Mouse (Mus musculus) kidney, adult 8-10 months (tissue): ENCODE results near the gene Fam131c.

Source experiments
- DNase-seq, 2 experiments: peaks; one replicate each; pipeline ENCODE4 v3.0.0; 2022

Fam131c gene

DNA sequence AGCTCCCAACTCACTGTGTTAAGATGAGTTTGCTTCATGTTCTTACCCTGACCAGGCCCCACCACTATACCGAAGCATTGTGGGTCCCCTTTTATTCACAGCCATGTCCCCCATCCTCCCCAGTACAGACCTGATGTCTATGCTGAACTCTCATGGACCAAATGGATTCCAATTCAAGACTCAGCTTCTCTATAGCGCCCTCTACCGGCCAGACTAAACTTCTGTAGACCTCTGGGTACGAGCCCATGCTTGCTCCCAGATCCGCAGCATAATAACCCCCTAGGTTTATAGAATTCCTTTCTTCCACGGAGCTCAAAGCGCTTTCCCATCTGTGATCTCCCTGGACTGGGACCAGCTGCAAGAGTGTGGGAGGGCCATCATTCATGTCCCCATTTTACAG is 7.2 kb upstream of the Fam131c start:
- no peak for DNase-seq

GRCm38 (mm10) chr4:141362937-141363548 is 5.0 kb upstream of the Fam131c start:
- DNase-seq, result peak; percentile 73 to 90

DNA sequence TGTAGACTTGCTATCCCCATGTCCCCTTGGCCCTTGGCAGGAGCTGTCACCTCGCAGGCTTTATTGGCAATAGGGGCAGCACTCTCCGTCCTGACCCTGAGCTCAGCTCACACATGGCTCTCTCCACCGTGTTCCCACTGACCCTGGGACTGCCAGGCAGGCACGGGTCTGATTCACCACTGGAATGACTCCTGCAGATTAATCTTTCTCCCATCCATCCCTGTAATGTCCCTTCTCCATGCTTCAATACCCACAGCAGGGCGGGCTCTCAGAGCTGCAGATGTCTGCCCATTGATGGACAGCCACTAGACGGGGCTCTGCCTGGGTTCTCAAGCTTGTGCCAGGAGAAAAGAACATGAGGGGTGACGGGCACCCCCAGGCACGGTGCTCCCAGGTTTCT is 2.9 kb upstream of the Fam131c start:
- peak in 1 of 2 experiments; percentile 67 for DNase-seq

GRCm38 (mm10) chr4:141365876-141366275 is 2.1 kb upstream of the Fam131c start:
- no peak for DNase-seq

DNA sequence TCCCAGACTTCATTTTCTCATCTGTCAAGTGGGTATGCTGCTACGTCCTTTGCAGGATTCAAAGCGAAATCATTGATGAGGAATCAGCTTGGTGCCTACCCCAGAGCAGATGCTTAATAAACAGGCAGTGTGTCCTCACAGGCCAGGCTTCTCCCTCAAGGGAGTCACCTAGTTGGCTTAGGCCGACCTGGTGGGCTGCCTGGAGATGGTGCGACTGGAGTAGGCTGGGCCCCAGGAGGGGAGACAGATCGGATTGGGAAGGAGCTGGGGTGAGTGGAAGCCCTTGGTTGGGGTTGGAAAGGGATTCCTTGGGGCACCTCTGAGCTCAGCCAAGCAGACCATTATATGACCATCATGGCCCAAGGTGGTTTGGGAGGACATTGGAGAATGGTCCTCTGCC is 4.4 kb downstream of the Fam131c start:
- DNase-seq, result no peak

GRCm38 (mm10) chr4:141379674-141380073 is 11.7 kb downstream of the Fam131c start:
- DNase-seq, result no peak

DNA sequence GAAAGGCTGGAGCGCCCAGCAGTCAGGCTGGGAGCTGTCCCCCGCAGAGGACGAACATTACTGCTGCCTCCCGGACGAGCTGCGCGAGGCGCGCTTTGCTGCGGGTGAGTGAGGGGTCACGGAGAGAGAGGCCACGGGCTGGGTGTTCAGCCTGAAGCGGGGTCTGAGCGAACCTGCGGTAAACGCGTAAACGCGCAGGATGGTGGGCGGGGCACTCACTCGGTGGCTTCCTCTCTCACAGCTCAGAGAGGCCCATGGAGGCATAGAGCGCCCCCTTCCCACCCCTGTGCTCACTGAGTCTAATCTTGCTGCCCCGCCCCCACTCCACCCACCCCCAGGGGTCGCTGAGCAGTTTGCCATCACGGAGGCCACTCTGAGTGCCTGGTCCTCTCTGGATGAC is 14.4 kb downstream of the Fam131c start:
- DNase-seq, result no peak

GRCm38 (mm10) chr4:141385275-141385674 is 17.3 kb downstream of the Fam131c start:
- DNase-seq, result peak; percentile 51 to 64

GRCm38 (mm10) chr4:141386150-141386549 is 18.1 kb downstream of the Fam131c start:
- no peak for DNase-seq

- DNase-seq, result peak; percentile 75 to 91
Observed at GRCm38 (mm10) chr4:141387093-141387784, 19.2 kb downstream of the Fam131c start.

GRCm38 (mm10) chr4:141387933-141388332 is 19.9 kb downstream of the Fam131c start:
- no peak for DNase-seq

DNA sequence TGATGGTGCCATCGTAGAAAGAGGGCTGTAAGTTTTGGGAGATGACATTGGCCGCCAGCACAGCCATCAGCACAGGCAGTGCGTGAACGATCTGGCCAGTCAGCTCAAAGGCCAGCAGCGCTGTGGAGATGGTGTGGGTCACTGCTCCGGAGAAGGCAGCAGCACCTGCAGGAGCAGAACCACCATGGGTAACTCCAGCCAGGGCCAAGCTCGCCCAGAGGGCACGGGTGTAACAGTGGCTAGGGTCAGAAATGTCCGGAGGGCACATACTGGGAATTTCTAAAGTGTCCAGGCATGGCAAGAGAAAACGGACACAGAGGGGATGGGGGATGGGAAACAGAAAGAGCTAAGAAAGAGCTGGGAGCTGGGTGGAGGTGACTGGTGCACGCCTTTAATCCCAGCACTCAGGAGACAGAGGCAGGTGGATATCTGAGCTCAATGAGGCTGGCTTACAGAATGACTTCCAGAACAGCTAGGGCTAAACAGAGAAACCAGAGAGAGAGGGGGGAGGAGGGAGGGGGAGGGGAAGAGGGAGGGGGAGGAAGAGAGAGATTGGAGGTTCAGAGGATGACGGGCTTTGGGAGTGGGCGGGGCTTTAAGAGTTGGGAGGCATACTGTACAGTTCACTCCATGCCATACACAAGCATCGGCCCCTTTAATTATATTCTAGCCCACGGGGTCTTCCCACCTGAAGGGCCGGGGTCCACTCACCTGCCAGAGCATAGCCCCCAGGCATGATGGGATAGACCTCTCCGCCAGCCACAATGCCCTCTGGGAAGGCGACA is 21.5 kb downstream of the Fam131c start:
- DNase-seq, result no peak

DNA sequence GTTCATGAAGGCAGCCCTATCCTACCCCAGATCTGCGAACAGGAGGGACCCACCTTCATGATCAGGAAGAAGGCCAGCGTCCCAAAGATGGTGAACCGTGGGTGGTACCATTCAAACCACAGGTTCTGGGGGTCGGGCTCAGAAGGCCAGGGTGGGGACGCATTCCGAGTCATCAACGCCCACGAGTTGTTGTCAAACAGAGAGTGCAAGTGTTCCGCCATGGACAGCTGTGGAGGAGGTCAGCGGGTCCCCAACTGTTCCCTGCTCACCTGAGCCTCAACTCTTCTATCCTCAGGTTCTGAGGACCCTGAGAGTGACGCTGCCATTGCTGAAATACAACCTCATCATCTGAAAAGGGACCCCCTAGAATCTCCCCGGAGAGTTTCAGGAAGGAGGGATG is 23.3 kb downstream of the Fam131c start:
- DNase-seq, result no peak

DNA sequence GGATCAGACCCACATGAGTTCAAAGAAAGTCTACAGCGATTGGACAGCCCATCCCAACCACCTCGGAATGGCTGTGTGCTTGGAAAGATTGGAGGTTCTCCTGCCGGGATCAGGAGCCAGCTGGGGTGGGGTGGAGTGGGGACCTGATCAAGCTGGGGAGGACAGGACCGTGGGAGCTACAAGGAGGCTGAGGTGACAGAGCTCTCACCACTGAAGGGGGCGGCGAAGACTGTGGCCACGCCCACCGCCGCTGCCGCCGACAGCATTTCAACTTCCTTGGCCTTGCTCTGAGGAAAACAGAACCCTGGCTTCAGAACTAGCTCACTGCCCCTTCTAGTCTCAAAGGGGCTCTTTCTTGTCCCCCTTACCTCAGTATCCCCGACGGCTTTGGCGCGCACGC is 26.7 kb downstream of the Fam131c start:
- no peak for DNase-seq

DNA sequence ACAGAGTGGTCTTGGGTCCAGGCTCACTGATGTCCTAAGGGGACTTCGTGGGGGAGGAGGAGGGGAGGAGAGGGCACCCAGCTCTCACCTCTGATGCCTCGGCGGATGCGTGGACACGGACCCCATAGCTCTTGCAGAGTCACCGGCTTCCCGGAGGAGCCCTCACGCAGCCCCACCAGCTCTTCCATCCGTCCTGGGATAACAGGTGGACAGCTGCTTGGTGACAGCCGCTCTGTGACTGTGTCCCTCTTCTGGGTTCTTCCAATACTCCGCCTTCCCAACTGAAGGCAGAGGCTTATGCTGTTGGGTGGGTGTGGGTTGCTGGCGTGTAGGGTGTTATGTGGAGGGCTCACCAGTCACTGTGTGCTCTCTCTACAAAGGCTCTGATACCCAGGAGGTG is 29.8 kb downstream of the Fam131c start:
- no peak for DNase-seq

GRCm38 (mm10) chr4:141398545-141398944 is 30.5 kb downstream of the Fam131c start, which contains the start of gene Clcnka:
Gene Clcnka, minus strand, starts transcription at chr4:141398724.
- DNase-seq, result peak; percentile 59 to 70

DNA sequence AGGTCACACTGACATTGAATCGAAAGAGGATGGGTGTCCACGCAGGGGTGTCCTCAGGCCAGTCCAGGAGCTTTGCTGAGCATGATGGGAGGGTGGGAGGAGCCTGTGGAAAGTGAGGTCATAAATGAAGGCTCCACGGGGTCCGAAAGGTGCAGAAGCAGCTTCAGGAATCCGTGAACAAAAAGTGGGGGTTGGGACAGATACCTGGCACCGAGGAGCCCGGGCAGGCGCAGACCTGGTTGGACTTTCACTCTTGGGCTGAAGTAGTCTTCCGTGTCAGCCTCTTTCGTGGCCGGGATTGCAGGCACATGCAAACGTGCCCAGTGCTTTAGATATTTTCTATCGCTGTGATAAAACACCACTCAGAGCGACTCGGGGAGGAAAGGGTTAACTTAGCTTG is 32.2 kb downstream of the Fam131c start:
- DNase-seq, result peak; percentile 77 to 79

- DNase-seq, result peak; percentile 79 to 91
Observed at GRCm38 (mm10) chr4:141404518-141405313, 36.7 kb downstream of the Fam131c start.

DNA sequence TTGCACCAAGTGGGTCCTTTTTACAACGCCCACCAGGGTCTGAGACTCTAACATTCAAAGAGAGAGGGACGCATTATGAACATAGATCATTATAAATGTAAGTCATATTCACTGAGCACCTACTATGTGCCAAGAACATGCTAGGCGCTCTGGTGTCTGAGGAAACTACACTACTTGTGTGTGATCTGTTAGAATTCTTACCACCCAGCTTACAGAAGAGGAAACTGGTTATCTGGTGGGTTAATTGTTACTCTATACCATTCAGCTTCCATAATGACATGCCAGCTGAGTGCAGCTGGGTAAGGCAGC is 37.2 kb downstream of the Fam131c start:
- no peak for DNase-seq

DNA sequence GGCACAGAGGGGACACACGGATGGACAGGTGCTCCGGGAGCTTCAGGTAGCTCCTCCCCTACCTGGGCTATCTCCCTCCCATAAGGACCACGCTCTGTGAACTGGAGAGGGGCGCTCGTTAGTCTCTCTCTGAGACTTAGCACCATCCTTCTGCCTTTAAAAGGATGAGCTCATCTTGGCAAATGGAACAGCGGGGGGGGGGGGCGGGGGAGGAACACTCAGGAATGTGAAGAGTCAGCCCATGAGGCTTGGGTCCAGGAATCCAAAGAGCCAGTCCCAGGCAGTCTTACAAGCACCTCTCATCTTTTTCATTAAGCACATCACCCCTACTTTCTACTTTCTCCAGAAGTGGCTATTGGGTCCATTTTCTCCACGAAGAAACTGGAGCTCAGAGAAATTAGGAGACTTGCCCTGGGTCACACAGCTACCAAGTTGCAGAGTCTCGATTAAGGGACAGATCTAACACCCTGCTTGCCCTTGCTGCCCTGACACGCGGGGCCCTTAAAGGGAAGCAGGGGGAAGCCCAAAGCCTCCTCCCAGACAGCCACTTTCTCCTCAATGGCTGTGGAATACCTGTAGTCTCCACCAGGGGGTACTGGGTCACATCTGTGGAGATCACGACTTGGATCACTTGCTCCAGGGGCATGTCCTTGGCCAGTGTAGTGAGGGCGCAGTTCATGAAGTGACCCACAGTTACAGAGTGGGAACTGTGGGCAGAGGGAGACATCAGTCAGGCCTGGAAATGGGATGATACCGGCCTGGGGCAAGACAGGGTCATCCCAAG is 38.7 kb downstream of the Fam131c start:
- peak; percentile 54 to 55 for DNase-seq

- no peak for DNase-seq
Observed at GRCm38 (mm10) chr4:141408577-141408976, 40.6 kb downstream of the Fam131c start.

DNA sequence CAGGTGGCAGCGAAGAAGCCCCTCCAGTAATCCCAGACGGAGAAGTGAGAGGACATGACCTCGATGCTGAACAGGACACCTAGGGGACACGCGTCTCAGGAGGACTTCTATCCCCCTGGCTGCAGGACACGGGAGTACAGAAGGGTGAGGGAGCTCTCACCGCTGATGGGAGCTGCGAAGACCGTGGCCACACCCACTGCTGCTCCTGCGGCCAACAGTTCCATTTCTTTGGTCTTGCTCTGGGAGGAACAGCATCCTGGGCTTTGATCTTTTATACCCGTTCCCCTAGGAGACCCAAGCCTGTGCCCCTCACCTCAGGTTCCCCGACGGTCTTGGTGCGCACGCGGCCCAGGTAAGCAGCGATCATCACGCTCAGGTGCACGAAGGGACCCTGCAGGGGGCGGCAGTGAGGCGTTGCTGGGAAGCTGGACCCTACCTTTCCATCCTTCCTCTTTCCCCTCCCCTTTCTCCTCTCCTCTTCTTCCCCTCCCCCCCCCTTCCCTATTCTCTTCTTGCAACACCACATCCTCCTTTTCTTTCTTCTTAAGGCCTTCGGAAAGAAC is 43.5 kb downstream of the Fam131c start:
- DNase-seq, result no peak
